Mouse (Mus musculus): ENCODE measurements around the gene Kpnb1.

Kpnb1 gene

GRCm38 (mm10) chr11:97185704-97186614, 1.7 kb downstream of the Kpnb1 start:
- DNase-seq = no peak

- DNase-seq = no peak
Observed at GRCm38 (mm10) chr11:97184875-97185274, 2.8 kb downstream of the Kpnb1 start.

- DNase-seq = no peak
Observed at GRCm38 (mm10) chr11:97182446-97182845, 5.2 kb downstream of the Kpnb1 start.

- DNase-seq = no peak
Observed at GRCm38 (mm10) chr11:97181061-97181460, 6.6 kb downstream of the Kpnb1 start.

GRCm38 (mm10) chr11:97178198-97178597, 9.5 kb downstream of the Kpnb1 start:
- no peak for DNase-seq

- DNase-seq = peak; percentile 74 to 83
Observed at GRCm38 (mm10) chr11:97176851-97177250, 10.8 kb downstream of the Kpnb1 start.

- no peak for DNase-seq
Observed at GRCm38 (mm10) chr11:97175499-97175898, 12.2 kb downstream of the Kpnb1 start.

- no peak for DNase-seq
Observed at GRCm38 (mm10) chr11:97160341-97160740, 27.3 kb downstream of the Kpnb1 start.

- no peak for DNase-seq
Observed at GRCm38 (mm10) chr11:97156999-97157398, 30.7 kb downstream of the Kpnb1 start.

- peak; percentile 58 to 63 for DNase-seq
Observed at GRCm38 (mm10) chr11:97152662-97153287, 34.9 kb downstream of the Kpnb1 start.

- peak; percentile 66 to 73 for DNase-seq
Observed at GRCm38 (mm10) chr11:97152023-97152426, 35.7 kb downstream of the Kpnb1 start.

GRCm38 (mm10) chr11:97151343-97151801, 36.3 kb downstream of the Kpnb1 start, which contains the start of gene Tbkbp1:
Tbkbp1 (minus strand) TSS chr11:97151495.
- DNase-seq = peak; percentile 89 to 91

GRCm38 (mm10) chr11:97150411-97151330, 37.0 kb downstream of the Kpnb1 start:
- DNase-seq = peak; percentile 96

GRCm38 (mm10) chr11:97149995-97150410, 37.7 kb downstream of the Kpnb1 start:
- DNase-seq = peak; percentile 82 to 86

GRCm38 (mm10) chr11:97149026-97149425, 38.7 kb downstream of the Kpnb1 start:
- DNase-seq = no peak

- no peak for DNase-seq
Observed at GRCm38 (mm10) chr11:97148591-97148990, 39.1 kb downstream of the Kpnb1 start.

- no peak for DNase-seq
Observed at GRCm38 (mm10) chr11:97147333-97147732, 40.3 kb downstream of the Kpnb1 start.

GRCm38 (mm10) chr11:97146724-97147123, 41.0 kb downstream of the Kpnb1 start:
- DNase-seq = peak; percentile 85 to 89

GRCm38 (mm10) chr11:97145951-97146350, 41.7 kb downstream of the Kpnb1 start:
- DNase-seq = no peak

GRCm38 (mm10) chr11:97145320-97145719, 42.4 kb downstream of the Kpnb1 start:
- no peak for DNase-seq

- no peak for DNase-seq
Observed at GRCm38 (mm10) chr11:97143196-97143900, 44.3 kb downstream of the Kpnb1 start.

- no peak for DNase-seq
Observed at GRCm38 (mm10) chr11:97142159-97142608, 45.5 kb downstream of the Kpnb1 start.

All from cerebellum, postnatal 10 days (tissue).